Mouse (Mus musculus): ENCODE results near the gene C2cd4b. TPM values are rescaled to one million over a fixed set of nuclear protein-coding genes. Genes with fewer than 3 reads are reported as not detected.

Gene C2cd4b
- polyA plus RNA-seq, 1 experiment from 2014 or later: 0.80 TPM

GRCm38 (mm10) chr9:67810527-67810926, 51.3 kb downstream of the C2cd4b start:
- Histone ChIP-seq H3K9ac (no peak overlapping the region), H3K4me1 (replicated peaks; ENCODE audit: control insufficient read depth, insufficient read depth, low read length) (0 out of 2 replicates have a peak, but pooled peaks cover 4% of the 10 kb centered on the region), H3K4me3 (replicated peaks; ENCODE audit: low read length) (no peak overlapping the region), H3K9me3 (ENCODE audit: control insufficient read depth, low read length) (no peaks in the 10 kb centered on the region), H3K36me3 (replicated peaks; ENCODE audit: control insufficient read depth, insufficient read depth) (no peaks in the 10 kb centered on the region), H3K4me2 (replicated peaks) (no peak overlapping the region), H3K27me3 (ENCODE audit: control insufficient read depth, insufficient read depth, low read length) (no peaks in the 10 kb centered on the region), H3K27ac (no peak overlapping the region)
- no peak for ATAC-seq (ENCODE audit: low FRiP score)
- 61% methylated on average over 6 of the region's 6 CpGs for WGBS
- no peak for DNase-seq (ENCODE audit: low spot score)

Small RNA genes lying within 50 kb of the gene (microRNA-seq; reads per million reads assigned to microRNA genes)
- gene Mir7241 (not detected), gene Mir7242 (not detected)

Other genes with a start within 250 kb of the C2cd4b start
- 38.3 and 41.5 TPM in 2 replicates for gene Tln2, start 199.7 kb upstream of the C2cd4b start, polyA plus RNA-seq (2014; fragmentation: Nextera tagmentation; extraction: Ambion mirVana)
- gene C2cd4a, start 72.9 kb downstream of the C2cd4b start, polyA plus RNA-seq (2014; fragmentation: Nextera tagmentation; extraction: Ambion mirVana): 0.41 and 0.64 TPM in 2 replicates
- gene Vps13c, start 81.0 kb downstream of the C2cd4b start, polyA plus RNA-seq (2014; fragmentation: Nextera tagmentation; extraction: Ambion mirVana): 14.4 and 15.0 TPM in 2 replicates

All from hindbrain, embryonic 14.5 days (tissue).